Mouse (Mus musculus) urinary bladder, postnatal 10 days (tissue): ENCODE results near the gene A26c2.

Experiments
- DNase-seq: peaks from one replicate; pipeline ENCODE4 v3.0.0; 2022; ENCODE audit warnings: low spot score

Gene A26c2

GRCm38 (mm10) chr7:62823573-62823972 is at the start of gene A26c2:
Gene A26c2, minus strand, starts transcription at chr7:62823673.
- DNase-seq, result no peak

- no peak for DNase-seq
Measured at GRCm38 (mm10) chr7:62851471-62851870, 28.0 kb upstream of the A26c2 start.
